Mouse (Mus musculus) frontal cortex, postnatal 14 days (tissue): ENCODE results near the gene Pcyox1.
A peak's percentile ranks its signal among the peaks of the same experiment; 100 is the strongest.
"Not testable (repeated sequence)": the region's sequence is repeated elsewhere in the genome, so short reads cannot be mapped to it uniquely, and the experiment has no call there.

Source experiments
- DNase-seq, 2 experiments: peaks; one replicate each; pipeline ENCODE4 v3.0.0; 2022; ENCODE audit warnings: low spot score in 2 of 2

Pcyox1 gene

DNA sequence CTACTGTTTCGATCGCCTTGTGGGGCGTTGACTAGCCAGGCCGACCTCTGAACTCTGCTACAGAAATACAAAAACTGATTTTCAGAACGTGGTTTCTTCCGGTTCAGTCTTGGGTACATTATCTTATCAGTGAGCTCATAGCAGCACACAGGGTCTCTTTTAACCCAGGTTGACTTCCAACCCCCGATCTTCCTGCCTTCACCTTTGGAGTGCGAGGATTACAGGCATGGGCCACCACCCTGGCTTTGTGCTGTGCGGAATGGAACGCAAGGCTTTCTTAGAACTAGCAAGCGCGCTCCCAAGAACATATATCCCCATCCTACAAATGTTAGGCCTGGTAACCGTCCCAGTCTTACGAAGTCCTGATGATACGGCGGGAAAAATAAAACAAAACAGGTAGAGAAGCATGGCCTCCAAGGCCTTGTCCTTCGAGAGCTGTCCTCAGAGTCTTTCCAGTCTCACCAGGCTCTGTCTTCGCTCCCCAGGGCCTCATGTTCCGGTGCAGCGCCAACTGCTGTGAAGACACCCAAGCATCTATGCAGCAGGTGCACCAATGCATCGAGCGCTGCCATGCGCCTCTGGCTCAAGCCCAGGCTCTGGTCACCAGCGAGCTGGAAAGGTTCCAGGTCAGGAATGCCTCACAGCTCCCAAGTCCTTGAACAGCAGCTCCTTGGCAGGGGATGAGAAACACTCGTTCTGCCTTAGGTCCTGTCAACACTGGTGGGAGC is 30.7 kb downstream of the Pcyox1 start:
- peak in 1 of 2 experiments; percentile 31 for DNase-seq

DNA sequence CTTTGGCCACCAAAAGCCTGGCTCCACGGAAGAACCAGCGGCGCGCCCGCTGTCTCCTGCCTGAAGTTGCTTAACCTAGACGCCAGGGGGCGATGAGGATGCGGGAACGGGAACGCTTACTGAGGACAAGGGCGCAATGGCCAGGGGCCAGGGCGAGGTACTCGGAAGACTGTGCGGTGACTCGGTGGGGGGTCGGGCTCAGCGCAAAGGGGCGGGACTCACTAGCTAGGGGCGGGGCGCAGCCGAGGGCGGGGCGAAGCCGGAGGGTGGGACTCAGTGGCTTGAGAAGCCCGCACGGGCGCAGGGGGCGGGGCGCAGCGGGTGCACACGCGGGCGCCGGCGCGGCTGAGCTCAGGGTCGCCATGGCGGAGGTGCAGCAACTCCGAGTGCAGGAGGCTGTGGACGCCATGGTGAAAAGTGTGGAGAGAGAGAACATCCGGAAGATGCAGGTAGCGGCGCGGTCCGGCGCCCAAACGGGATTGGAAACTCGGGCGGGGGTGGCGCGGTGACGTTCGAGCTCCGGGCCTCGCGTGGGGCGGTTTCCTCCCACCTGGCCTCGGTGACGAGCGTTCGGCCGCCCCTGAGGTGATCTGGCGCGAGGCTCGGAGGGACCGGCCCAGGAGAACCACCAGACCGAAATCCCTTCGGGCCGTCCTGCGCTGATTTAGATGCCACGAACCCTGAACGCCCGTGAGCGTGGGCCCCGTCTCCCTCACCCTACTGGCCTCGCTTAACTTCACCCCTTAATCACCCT is 31.4 kb downstream of the Pcyox1 start, which contains the start of gene Fam136a:
Gene Fam136a, plus strand, starts transcription at position 276 of the 754 bp plus-strand sequence.
- DNase-seq, result peak; percentile 87 to 89

DNA sequence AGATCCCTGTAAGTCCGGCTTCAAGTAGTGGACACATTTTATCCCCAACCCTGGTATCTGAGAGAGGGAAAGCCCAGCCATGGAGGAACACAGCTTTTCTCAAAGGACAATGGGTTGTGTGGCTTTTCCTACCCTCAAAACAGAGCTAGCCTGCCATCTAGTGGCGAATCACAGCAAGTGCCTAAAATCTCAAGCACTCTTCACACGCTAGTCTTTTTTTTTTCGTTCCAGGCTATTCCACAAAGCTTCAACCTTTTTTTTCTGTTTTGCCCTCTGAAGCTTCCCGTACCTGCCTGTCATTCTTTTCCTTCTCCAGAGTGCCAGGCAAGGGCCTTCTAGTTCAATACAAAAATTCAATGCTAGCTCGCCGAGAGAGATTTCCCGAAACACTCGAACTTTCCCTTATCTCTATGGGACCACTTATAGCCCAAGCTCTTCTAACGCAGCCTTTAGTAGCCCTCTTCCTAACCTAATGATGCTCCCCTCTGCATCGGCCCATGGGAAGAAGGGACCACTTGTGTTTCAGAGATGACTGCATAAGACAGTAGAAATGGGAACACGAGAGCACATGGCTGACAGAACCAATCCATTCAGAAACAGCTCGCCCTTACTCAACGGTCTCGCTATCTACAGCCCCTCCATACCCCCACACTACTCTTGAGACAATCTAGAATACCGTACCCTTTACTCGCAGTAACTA is 32.4 kb downstream of the Pcyox1 start:
- DNase-seq, result peak; percentile 74 to 79

DNA sequence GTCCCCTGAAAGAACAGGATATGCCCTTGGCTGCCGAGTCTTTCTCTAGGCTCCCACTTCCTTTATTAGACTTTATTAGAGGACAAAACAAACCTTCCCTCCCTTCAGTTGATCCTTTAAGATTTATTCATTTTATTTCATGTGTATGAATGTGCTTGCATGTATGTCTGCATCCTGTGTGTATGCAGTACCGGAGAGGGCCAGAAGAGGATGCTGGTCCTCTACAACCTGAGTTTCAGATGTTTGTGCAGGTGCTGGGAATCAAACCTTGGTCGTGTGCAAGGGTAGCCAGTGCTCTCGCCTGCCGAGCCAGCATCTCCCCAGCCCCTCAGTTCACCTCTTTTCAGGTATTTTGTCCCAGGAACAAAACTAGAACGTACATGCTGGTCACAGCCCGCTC is 35.6 kb downstream of the Pcyox1 start:
- no peak for DNase-seq

DNA sequence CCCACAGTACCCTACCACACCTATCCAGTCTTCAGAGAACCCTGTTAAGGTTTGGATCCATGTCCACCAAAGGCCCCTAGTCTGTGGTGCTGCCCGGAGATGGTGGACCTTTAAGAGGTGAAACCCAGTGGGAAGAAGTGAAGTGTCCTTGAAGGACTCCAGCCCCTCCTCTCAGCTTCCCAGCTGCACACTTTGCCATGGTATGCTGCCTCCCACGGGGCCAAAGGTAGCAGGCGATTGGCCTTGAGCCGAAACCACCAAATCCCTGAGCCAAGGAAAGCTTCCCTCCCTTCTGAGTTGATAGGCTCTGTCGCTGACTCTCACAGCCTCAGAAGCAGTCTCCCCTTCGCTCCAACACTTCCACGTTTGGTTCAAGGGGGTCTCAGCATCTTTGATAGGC is 36.3 kb downstream of the Pcyox1 start:
- no peak for DNase-seq

DNA sequence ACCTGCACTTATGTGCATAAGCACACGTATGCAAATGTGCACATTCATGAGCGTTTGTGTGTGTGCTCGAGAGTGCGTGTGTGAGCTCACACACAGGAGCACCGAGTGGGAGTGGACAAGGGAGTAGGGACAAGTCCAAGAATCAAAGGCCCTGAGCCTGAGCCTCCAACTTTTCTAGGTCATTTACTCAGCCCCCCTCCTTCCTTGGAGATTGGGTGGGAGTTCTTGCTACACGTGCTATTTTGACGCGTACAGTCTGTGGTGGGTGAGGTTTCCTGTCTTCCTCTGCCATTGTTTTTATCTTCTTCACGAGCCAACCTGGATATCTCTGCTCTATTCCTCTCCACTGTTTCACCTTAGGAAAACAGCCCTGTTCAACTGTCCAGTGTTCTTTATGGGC is 40.0 kb downstream of the Pcyox1 start:
- DNase-seq, result no peak

DNA sequence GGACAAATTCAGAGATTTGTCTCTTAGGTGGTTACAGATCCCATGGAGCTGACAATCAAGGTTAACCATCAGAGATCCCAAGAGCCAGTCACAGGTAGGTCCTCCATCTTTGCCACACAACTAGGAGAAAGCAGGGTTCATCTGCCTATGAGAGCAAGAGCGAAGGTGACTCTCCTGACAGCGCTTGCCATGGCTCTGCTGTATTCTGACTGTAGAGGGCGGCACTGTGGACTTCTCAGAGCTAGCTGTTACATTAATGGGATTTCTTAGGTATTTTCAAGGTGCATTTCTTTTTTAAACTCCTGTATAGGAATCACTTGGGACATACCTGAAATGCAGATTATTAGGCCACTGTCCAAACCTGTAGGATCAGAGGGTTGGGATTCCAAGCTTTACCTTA is 42.0 kb downstream of the Pcyox1 start:
- DNase-seq, result no peak

DNA sequence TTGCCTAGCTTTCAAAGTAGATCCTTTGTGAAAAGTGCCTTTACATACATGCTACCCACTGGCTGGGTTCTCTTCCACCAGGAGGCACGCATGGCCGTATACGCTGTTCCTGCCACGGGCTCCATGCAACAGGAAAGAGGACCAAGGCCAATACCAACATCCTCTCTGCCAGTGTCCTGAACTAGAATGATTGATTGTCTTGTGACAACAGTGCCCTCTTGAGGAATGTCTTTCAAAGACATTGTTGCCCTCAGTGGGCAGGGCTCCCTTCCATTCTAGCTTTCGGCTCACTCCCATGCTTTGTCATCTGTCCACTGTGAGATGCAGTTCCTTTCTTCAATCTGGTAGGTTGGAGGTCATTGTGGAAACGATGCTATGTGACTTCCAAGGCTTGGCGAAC is 47.7 kb downstream of the Pcyox1 start:
- DNase-seq, result no peak

DNA sequence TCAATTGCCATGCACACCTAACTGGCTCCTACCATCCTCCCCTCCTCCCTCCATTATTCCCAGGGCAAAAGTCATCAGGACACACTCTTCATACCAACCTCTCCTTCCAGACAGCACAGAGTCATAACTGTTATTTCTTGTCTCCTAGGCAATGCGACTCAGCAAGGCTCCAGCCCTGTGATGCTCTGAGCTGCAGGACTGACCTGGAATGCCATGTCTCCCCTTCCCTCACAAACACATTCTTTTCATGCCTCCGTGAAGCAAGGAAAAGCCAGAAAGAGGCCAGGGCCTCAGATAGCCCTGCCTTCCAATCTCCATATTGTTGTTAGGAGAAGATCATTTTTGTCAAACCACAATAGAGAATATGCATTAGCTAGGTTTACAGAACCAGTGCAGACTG is 50.9 kb downstream of the Pcyox1 start:
- no peak for DNase-seq

DNA sequence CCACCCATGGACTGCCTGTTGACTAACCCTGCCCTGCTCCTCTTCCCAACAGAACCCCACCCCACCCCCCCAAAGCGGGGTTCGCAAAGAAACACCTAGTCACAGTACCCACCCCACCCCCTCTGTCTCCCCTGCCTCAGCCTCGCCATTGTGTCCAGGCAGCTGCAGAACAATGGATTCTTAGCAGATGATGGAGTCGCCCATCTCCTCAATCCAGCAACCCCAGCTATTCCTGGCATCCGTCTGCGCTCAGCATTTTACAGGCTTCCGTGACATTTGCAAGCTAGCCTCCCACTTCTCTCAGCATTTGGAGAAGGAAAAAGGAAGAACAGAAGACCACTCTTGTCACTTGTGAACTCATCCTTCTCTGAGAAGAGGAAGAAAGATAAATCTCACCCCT is 53.3 kb downstream of the Pcyox1 start:
- DNase-seq, result no peak

DNA sequence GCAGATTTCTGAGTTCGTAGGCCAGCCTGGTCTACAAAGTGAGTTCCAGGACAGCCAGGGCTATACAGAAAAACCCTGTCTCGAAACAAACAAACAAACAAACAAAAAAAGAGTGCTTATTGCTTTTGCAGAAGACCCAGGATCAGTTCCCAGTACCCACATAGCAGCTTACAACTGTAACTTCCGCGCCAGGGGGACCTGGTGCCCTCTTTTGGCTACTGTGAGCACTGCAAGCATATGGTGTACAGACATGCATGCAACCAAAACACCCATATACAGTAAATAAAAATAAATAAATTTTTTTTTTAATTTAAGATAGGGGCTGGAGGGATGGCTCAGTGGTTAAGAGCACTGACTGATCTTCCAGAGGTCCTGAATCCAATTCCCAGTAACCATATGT is 60.6 kb downstream of the Pcyox1 start:
- DNase-seq, result not testable (repeated sequence)
